Mouse (Mus musculus): Measurements from ENCODE around the gene Ifnl2.
"Not testable (repeated sequence)": the region's sequence is repeated elsewhere in the genome, so short reads cannot be mapped to it uniquely, and the experiment has no call there.

Gene Ifnl2

GRCm38 (mm10) chr7:28522536-28522935 lies 12.3 kb upstream of the Ifnl2 start, which contains the start of gene Ifnl3:
TSS of gene Ifnl3 (plus strand) at chr7:28522836.
- TF ChIP-seq GATA4 (IDR thresholded peaks at IDR 0.05; ENCODE audit: insufficient replicate concordance, low read length) = not testable (repeated sequence)

GRCm38 (mm10) chr7:28511441-28511840 lies 1.2 kb upstream of the Ifnl2 start:
- no peak for TF ChIP-seq GATA4 (IDR thresholded peaks at IDR 0.05; ENCODE audit: insufficient replicate concordance, low read length)

- no peak for TF ChIP-seq GATA4 (IDR thresholded peaks at IDR 0.05; ENCODE audit: insufficient replicate concordance, low read length)
Observed at GRCm38 (mm10) chr7:28505585-28505984, 4.7 kb downstream of the Ifnl2 start.

- TF ChIP-seq GATA4 (IDR thresholded peaks at IDR 0.05; ENCODE audit: insufficient replicate concordance, low read length) = no peak
Observed at GRCm38 (mm10) chr7:28495426-28495825, 14.8 kb downstream of the Ifnl2 start.

- TF ChIP-seq GATA4 (IDR thresholded peaks at IDR 0.05; ENCODE audit: insufficient replicate concordance, low read length) = no peak
Observed at GRCm38 (mm10) chr7:28492310-28492709, 17.9 kb downstream of the Ifnl2 start.

GRCm38 (mm10) chr7:28490903-28491302 lies 19.4 kb downstream of the Ifnl2 start:
- no peak for TF ChIP-seq GATA4 (IDR thresholded peaks at IDR 0.05; ENCODE audit: insufficient replicate concordance, low read length)

GRCm38 (mm10) chr7:28490410-28490809 lies 19.8 kb downstream of the Ifnl2 start:
- no peak for TF ChIP-seq GATA4 (IDR thresholded peaks at IDR 0.05; ENCODE audit: insufficient replicate concordance, low read length)

GRCm38 (mm10) chr7:28488030-28488491 lies 22.2 kb downstream of the Ifnl2 start:
- TF ChIP-seq GATA4 (IDR thresholded peaks at IDR 0.05; ENCODE audit: insufficient replicate concordance, low read length) = no peak

GRCm38 (mm10) chr7:28484192-28484591 lies 26.1 kb downstream of the Ifnl2 start:
- TF ChIP-seq GATA4 (IDR thresholded peaks at IDR 0.05; ENCODE audit: insufficient replicate concordance, low read length) = no peak

- no peak for TF ChIP-seq GATA4 (IDR thresholded peaks at IDR 0.05; ENCODE audit: insufficient replicate concordance, low read length)
Observed at GRCm38 (mm10) chr7:28482854-28483253, 27.4 kb downstream of the Ifnl2 start.

- TF ChIP-seq GATA4 (IDR thresholded peaks at IDR 0.05; ENCODE audit: insufficient replicate concordance, low read length) = no peak
Observed at GRCm38 (mm10) chr7:28478854-28479253, 31.4 kb downstream of the Ifnl2 start.

GRCm38 (mm10) chr7:28477363-28477762 lies 32.9 kb downstream of the Ifnl2 start:
- TF ChIP-seq GATA4 (IDR thresholded peaks at IDR 0.05; ENCODE audit: insufficient replicate concordance, low read length) = no peak

GRCm38 (mm10) chr7:28476191-28476590 lies 34.1 kb downstream of the Ifnl2 start:
- no peak for TF ChIP-seq GATA4 (IDR thresholded peaks at IDR 0.05; ENCODE audit: insufficient replicate concordance, low read length)

GRCm38 (mm10) chr7:28467213-28467751 lies 43.0 kb downstream of the Ifnl2 start:
- no peak for TF ChIP-seq GATA4 (IDR thresholded peaks at IDR 0.05; ENCODE audit: insufficient replicate concordance, low read length)

- no peak for TF ChIP-seq GATA4 (IDR thresholded peaks at IDR 0.05; ENCODE audit: insufficient replicate concordance, low read length)
Observed at GRCm38 (mm10) chr7:28466721-28467212, 43.5 kb downstream of the Ifnl2 start.

GRCm38 (mm10) chr7:28464416-28465212 lies 45.6 kb downstream of the Ifnl2 start:
- TF ChIP-seq GATA4 (IDR thresholded peaks at IDR 0.05; ENCODE audit: insufficient replicate concordance, low read length) = no peak
